Mouse (Mus musculus) left cerebral cortex, postnatal 25 days (tissue): ENCODE results near the gene Zcchc2. TPM values are rescaled to one million over a fixed set of nuclear protein-coding genes. Genes with fewer than 3 reads are reported as not detected.

Experiments
- DNase-seq, 2 experiments: peaks; one replicate each; pipeline ENCODE4 v3.0.0; 2022; ENCODE audit warnings: low spot score in 2 of 2, mixed read lengths in 1 of 2
- intact Hi-C: fragments of 180-260 bp; cut with DNase I; formaldehyde crosslinking; loops from one replicate; pipeline ENCODE4 v1.15.1; 2025
- total RNA-seq, 2 experiments: library from RNA; stranded (reverse); gene quantifications; 2 replicates each; pipeline ENCODE4 v1.2.3; 2021

The Zcchc2 gene
- total RNA-seq, 2 experiments from 2014 or later = 22.1 to 27.1 TPM

DNA sequence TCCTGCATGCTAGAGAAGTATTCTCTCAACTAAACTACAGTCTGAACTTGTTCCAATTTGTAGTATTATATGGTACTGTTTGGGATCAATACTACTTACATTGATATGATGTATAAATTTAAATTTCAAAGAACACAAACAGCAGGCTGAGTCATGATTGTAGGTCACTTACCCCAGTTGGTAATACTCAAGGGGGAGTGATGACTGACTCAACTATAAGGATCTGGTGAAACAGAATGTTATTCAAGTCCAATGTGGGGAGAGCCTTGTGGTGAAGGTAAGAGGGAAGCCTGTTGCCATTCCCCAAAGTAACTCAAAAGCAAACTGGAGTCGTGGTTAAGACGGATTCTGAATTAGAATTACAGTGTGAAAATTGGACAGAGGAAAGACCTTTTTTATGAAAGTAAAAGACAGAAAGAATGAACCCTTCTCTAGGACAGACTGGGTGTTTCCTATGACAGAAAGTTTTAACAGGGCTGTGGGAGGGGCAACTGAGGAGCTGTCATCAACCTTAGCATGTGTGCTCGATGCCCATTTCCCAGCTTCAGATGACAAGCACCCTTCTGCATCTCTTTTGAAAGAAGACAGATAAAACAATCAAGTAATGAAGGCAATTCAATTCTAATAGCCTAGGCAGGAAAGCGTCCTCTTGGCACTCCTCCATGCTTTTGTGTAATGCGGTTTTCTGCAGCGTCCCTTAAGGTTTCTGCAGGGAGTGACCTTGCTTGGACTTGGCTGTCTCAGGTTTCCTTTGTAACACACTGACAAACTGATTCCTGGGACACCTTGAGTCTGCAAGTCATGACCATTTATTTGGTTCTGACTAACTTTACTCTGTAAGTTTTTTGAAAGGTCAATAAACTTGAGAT, 7.5 kb upstream of the Zcchc2 start:
- DNase-seq = no peak
- intact Hi-C loops = no loop called here

GRCm38 (mm10) chr1:105984172-105984571, 6.0 kb upstream of the Zcchc2 start:
- no peak for DNase-seq
- intact Hi-C loops = no loop called here

- no peak for DNase-seq
- intact Hi-C loops = no loop called here
Measured at GRCm38 (mm10) chr1:105988171-105988570, 2.0 kb upstream of the Zcchc2 start.

GRCm38 (mm10) chr1:105988903-105989639, 1.1 kb upstream of the Zcchc2 start:
- intact Hi-C loops = no loop called here
- no peak for DNase-seq

DNA sequence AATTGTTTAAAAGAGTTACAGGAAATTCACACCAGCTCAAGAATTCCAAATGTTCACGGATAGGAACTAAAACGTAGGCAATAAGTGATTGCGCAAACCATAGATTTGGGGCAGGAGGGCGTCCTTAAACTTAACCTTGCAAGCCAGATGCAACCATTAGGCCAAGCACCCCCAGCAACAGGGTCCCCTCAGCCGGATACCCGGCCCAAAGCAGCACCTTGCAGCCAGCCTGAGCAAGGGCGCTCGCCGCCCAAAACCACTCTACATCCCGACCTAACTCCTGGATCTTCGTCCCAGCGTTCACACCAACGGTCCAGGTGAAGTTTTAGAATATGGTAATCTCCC, 594 bp upstream of the Zcchc2 start:
- DNase-seq = no peak
- intact Hi-C loops = no loop called here

DNA sequence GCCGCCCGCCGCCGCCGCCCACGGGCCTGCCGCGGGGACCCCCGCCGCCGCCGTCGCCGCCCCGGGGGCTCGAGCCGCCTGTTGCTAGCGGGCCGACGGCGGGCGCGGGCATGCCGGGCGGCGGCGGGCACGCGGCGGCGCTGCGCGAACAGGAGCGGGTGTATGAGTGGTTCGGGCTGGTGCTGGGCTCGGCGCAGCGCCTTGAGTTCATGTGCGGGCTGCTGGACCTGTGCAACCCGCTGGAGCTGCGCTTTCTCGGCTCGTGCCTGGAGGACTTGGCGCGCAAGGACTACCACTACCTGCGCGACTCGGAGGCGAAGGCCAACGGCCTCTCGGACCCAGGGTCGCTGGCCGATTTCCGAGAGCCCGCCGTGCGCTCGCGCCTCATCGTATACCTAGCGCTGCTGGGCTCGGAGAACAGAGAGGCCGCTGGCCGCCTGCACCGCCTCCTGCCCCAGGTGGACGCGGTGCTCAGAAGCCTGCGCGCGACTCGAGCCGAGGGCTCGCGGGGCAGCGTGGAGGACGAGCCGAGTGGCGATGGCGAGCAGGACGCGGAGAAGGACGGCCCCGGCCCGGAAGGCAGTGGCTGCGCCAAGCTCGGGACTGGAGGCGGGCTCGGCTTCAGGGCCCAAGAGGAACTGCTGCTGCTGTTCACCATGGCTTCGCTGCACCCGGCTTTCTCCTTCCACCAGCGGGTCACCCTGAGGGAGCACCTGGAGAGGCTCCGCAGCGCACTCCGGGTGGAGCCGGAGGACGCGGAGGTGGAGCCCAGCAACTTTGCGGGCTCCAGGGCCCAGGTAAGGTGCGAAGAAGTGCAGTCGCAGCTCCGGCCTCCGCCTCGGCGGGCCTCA, 930 bp downstream of the Zcchc2 start:
- peak; percentile 57 to 68 for DNase-seq
- intact Hi-C loops = loop anchor here (2.0 to 5.0 kb wide), 5 partner anchors 46 to 721 kb away; partner anchors contain the start of genes Bcl2, Pign and Relch

DNA sequence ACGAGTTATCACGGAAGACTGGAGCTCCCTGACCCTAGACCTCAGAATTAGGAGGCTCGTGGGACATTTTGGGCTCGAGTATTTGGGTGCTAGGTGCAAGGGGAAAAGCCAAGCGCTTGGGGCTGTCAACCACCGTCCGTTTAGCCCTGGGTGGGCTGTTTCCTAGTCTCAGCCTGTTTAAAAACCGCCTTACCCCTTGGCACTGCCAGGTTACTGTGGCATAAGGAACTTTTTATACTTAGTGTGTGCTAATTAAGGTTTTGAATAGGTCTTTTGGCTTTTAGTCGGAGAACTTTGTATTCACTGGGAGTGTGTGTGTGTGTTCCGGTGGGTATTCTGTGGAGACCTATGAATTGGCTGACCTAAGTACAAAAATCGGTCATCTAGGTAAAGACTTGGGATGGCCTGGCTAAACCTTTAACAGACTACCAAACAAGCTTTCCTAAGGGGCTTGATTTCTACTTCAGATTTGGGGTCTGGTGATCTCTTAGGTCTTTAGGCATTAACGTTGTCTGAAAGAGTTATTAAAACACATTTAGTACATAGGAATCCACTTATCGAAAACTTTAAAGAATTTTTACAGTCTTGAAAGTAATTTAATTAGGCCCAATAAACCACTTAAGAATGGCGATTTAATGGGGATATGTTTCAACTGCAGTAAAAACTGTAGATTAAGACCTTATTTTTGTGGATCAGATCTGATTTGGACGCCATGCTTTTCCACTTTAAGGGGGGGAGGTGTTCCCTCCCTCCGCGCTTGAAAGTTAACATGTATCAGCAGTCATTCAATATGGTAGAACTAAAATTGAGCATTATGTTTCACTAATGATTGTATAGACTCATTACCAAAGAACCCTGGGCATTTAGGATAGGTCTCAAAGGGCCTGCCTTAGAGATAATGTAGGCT, 2.0 kb downstream of the Zcchc2 start:
- intact Hi-C loops = loop anchor here (2.0 to 5.0 kb wide), 6 partner anchors 47 to 720 kb away; partner anchors contain the start of genes Bcl2, Pign, Relch and Tnfrsf11a
- no peak for DNase-seq

DNA sequence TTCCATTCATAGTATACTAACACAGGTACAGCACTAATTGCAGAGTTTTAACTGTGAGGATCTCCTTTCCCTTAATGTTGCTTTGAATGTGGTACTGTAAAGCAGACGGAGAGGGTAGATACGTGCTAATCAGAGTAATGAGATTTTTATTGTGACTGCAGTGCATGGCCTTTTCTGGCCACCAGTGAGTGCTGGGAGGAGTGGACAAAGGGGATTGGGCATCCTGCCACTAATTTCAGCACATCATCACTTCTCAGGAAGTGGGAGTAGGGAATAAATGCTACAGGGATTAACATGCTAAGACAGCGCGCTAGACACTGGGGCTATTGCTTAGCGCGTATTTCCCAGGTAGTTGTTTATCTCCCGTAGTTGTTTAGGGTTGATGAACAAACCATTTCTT, 3.0 kb downstream of the Zcchc2 start:
- intact Hi-C loops = loop anchor here (2.0 to 5.0 kb wide), 5 partner anchors 101 to 719 kb away; partner anchors contain the start of genes Bcl2, Pign, Relch and Tnfrsf11a
- no peak for DNase-seq

DNA sequence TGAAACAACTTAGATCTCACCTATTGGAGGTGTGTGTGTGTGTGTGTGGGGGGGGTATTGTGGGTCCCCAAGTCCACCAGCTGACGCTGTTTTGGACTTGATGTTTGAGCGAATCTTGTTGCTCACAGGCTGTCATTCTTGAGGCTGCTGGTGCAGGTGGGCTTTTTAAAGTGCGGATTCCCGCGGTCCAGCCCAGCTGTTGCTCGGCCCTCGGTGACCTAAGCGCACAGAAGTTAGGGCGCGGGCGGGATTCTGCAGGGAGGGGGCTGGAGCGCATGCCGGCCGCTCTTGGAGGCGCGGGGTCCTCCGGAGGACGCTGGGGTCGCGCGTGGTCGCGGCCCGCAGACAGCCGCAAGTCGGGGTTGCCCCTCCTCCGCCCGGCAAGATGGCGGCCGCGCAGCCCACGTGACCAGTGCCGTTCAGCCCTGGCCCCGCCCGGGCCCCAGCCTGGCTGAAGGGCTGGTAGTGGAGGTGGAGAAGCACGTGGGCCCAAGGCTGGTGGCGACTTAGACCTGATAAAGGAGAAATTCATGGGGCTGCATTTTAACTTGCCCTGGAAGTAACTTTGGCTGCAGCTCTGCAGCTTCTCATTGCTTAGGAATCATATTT, 3.5 kb downstream of the Zcchc2 start:
- intact Hi-C loops = loop anchor here (2.0 to 5.0 kb wide), 5 partner anchors 101 to 719 kb away; partner anchors contain the start of genes Bcl2, Pign, Relch and Tnfrsf11a

DNA sequence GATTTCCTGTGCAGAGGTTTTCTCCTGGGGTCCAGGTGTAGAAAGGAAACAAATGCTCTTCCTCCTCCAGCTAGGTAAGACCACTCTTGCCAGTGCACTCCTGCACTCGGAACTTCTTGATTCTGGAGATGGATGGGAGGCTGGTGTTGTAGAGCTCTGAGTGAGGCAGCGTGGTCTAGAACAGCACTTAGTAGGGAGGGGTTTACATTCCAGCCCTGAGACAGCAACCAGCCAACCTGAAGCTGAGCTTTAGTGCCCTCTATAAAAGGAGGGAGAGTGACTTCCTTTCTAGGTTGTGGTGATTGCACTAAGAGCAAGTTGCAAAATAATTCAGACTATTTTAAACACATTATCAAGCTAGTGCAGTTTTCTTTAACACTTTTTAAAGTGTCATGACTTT, 5.8 kb downstream of the Zcchc2 start:
- no peak for DNase-seq
- intact Hi-C loops = no loop called here

More for the DNA sequence above, 3.5 kb downstream of the Zcchc2 start:
- DNase-seq = peak; percentile 84 to 88

GRCm38 (mm10) chr1:105997282-105997681, 7.1 kb downstream of the Zcchc2 start:
- intact Hi-C loops = no loop called here
- no peak for DNase-seq

- intact Hi-C loops = no loop called here
- DNase-seq = no peak
Measured at GRCm38 (mm10) chr1:105999802-106000201, 9.6 kb downstream of the Zcchc2 start.

DNA sequence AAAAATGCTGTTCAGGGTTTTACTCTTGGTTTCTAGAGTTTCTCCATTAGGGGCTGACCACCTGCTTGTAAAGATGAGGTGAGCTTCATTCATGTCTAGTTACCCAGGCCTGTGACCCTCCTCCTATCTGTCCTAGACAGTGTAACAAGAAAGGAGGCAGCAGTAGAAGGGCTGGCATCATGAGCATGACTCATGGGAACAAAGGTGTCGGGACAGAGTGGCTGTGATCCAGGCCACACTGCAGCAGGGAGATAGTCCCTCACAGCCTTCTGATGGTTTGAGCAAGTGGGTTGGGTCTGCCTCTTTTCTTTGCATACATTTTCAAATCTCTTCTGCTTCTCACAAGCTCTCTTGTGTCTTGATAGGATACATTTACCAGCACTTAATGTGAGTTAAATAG, 17.4 kb downstream of the Zcchc2 start:
- intact Hi-C loops = no loop called here
- DNase-seq = no peak

DNA sequence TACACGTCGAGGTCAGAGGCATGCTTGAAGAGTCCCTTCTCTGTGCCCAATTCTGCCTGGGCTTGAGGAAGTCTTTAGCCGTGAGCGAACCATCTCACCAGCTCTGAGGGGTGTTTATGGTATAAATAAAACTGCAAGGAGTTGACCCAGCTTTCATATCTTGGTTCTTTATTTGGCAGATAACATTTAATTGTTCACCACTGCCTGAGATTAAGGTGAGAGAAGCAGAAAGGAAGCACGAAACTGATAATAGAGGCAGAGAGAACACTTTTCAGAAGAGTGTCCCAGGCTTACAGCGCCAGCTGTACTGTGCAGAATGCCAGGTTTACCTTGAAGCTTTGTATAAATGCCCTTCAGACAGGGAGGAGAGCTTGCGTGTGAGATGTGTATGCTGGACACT, 20.9 kb downstream of the Zcchc2 start:
- intact Hi-C loops = no loop called here
- DNase-seq = no peak

GRCm38 (mm10) chr1:106013759-106014158, 23.6 kb downstream of the Zcchc2 start:
- DNase-seq = no peak
- intact Hi-C loops = no loop called here

GRCm38 (mm10) chr1:106016262-106016661, 26.1 kb downstream of the Zcchc2 start:
- intact Hi-C loops = no loop called here
- no peak for DNase-seq

GRCm38 (mm10) chr1:106019854-106020253, 29.6 kb downstream of the Zcchc2 start:
- DNase-seq = no peak
- intact Hi-C loops = no loop called here

DNA sequence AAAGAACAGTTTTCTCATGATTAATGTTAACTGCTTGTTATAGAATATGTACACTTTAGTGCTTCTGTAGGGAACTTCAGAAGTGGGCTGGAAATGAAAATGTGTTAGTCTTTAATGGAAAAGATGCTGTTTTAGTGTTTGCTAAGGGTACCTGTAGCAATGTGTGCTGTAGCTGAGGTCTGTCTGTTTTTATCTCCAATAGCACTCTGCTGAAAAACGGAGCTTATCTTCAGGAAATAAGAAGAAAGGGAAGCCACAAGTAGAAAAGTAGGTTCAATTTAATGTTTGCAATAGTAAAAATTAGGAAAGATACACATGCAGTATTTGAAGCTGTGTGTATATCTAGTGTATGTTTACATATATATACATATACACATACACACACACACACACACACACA, 32.8 kb downstream of the Zcchc2 start:
- no peak for DNase-seq
- intact Hi-C loops = no loop called here
